Mouse (Mus musculus) liver, embryonic 14.5 days (tissue): ENCODE data around the gene Inpp5b.

Source experiments
- CTCF ChIP-seq: IDR thresholded peaks from 2 replicates; pipeline ENCODE4 v1.5.1; 2016; ENCODE audit warnings: antibody characterized with exemption, low read depth, control low read depth
- EP300 ChIP-seq: IDR thresholded peaks from 2 replicates; pipeline ENCODE4 v1.6.1; 2016; ENCODE audit warnings: antibody characterized with exemption, low read depth

GRCm38 (mm10) chr4:124838035-124838700 lies 96.5 kb downstream of the Inpp5b start:
- no peak for TF ChIP-seq EP300
- no peak for TF ChIP-seq CTCF
